Mouse (Mus musculus): ENCODE measurements around the gene Sv2b. TPM values are rescaled to one million over a fixed set of nuclear protein-coding genes. Genes with fewer than 3 reads are reported as not detected.

Gene Sv2b
- polyA plus RNA-seq, 1 experiment from 2014 or later: 20.0 TPM

- Histone ChIP-seq H3K4me1 (replicated peaks; ENCODE audit: control insufficient read depth, insufficient read depth, low read length) (peaks cover 10% of the 10 kb centered on the region; the same call in 1 of the 2 replicates), H3K4me3 (replicated peaks; ENCODE audit: low read length) (no peak overlapping the region), H3K36me3 (replicated peaks; ENCODE audit: control insufficient read depth, insufficient read depth) (no peaks in the 10 kb centered on the region), H3K4me2 (replicated peaks) (no peak overlapping the region), H3K9me3 (ENCODE audit: control insufficient read depth, low read length) (no peaks in the 10 kb centered on the region), H3K9ac (no peak overlapping the region), H3K27me3 (ENCODE audit: control insufficient read depth, insufficient read depth, low read length) (no peaks in the 10 kb centered on the region), H3K27ac (no peak overlapping the region)
- DNase-seq (ENCODE audit: low spot score) (no peak), ATAC-seq (ENCODE audit: low FRiP score) (no peak)
- 90% methylated on average over 4 of the region's 4 CpGs for WGBS
Observed at GRCm38 (mm10) chr7:75299245-75299644, 9.8 kb downstream of the Sv2b start.

DNA sequence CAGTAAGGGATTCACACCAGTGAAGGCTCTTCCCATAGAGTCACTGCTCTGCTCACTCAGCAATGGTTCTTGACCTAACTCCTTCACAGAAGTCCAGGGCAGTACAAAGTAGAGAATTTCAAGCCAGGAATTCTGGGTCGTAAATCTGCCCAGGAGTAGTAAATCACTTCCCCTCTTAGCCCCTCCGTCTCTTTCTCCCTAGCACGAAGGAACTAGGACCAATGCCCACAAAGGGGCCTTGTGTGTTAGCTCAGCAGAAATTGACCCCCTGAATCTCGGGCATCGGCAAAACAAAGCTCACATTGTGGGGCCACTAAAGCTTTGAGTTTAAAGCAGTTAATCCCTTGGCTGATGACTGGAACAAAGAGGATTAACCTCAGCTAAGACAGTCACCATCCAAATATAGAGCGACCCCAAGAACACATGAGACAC, 12.4 kb downstream of the Sv2b start:
- Histone ChIP-seq H3K9me3 (ENCODE audit: control insufficient read depth, low read length) (no peaks in the 10 kb centered on the region), H3K27ac (no peak overlapping the region), H3K27me3 (ENCODE audit: control insufficient read depth, insufficient read depth, low read length) (no peaks in the 10 kb centered on the region), H3K9ac (no peak overlapping the region), H3K36me3 (replicated peaks; ENCODE audit: control insufficient read depth, insufficient read depth) (no peaks in the 10 kb centered on the region), H3K4me3 (replicated peaks; ENCODE audit: low read length) (no peak overlapping the region), H3K4me2 (replicated peaks) (no peak overlapping the region), H3K4me1 (replicated peaks; ENCODE audit: control insufficient read depth, insufficient read depth, low read length) (peaks cover 10% of the 10 kb centered on the region; the same call in 1 of the 2 replicates)
- WGBS: 19% methylated on average over 6 of the region's 6 CpGs
- DNase-seq (ENCODE audit: low spot score) (no peak), ATAC-seq (ENCODE audit: low FRiP score) (no peak)

GRCm38 (mm10) chr7:75295228-75295865, 13.7 kb downstream of the Sv2b start:
- Histone ChIP-seq H3K27me3 (ENCODE audit: control insufficient read depth, insufficient read depth, low read length) (no peaks in the 10 kb centered on the region), H3K4me3 (replicated peaks; ENCODE audit: low read length) (no peak overlapping the region), H3K4me1 (replicated peaks; ENCODE audit: control insufficient read depth, insufficient read depth, low read length) (peaks cover 10% of the 10 kb centered on the region; the same call in 1 of the 2 replicates), H3K4me2 (replicated peaks) (no peak overlapping the region), H3K9ac (no peak overlapping the region), H3K27ac (peak overlapping the region; percentile 23; the same call in 1 of the 2 replicates), H3K9me3 (ENCODE audit: control insufficient read depth, low read length) (no peaks in the 10 kb centered on the region), H3K36me3 (replicated peaks; ENCODE audit: control insufficient read depth, insufficient read depth) (no peaks in the 10 kb centered on the region)
- 13% methylated on average over 5 of the region's 5 CpGs for WGBS
- peak; percentile 41 for DNase-seq (ENCODE audit: low spot score)
- peak; percentile 55; the same call in 1 of the 2 replicates for ATAC-seq (ENCODE audit: low FRiP score)

DNA sequence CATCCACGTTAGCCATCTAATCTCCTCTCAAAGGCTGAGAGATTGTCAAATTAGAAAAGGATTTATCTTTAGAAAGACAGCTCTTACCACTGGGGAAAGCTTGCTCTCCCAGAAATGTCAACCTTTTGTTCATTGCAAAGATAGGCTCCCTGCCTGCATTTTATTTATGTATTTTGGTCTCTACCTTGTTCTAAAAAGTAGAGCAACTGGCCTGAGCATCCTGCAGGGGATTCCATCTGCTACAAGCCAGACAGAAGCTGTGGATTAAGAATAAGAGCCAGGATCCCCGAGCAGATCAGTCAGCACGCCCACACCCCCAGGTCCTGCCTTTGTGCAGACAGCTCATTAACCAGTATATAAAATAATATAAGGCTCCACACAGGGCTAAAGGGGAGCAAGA, 16.8 kb downstream of the Sv2b start:
- Histone ChIP-seq H3K4me3 (replicated peaks; ENCODE audit: low read length) (no peak overlapping the region), H3K9ac (no peak overlapping the region), H3K4me2 (replicated peaks) (no peak overlapping the region), H3K4me1 (replicated peaks; ENCODE audit: control insufficient read depth, insufficient read depth, low read length) (peaks cover 10% of the 10 kb centered on the region; the same call in 1 of the 2 replicates), H3K27me3 (ENCODE audit: control insufficient read depth, insufficient read depth, low read length) (no peaks in the 10 kb centered on the region), H3K36me3 (replicated peaks; ENCODE audit: control insufficient read depth, insufficient read depth) (no peaks in the 10 kb centered on the region), H3K27ac (no peak overlapping the region), H3K9me3 (ENCODE audit: control insufficient read depth, low read length) (peaks cover 6% of the 10 kb centered on the region; the same call in 1 of the 2 replicates)
- no peak for ATAC-seq (ENCODE audit: low FRiP score)
- DNase-seq (ENCODE audit: low spot score): no peak
- WGBS: 36% methylated on average over 3 of the region's 3 CpGs

DNA sequence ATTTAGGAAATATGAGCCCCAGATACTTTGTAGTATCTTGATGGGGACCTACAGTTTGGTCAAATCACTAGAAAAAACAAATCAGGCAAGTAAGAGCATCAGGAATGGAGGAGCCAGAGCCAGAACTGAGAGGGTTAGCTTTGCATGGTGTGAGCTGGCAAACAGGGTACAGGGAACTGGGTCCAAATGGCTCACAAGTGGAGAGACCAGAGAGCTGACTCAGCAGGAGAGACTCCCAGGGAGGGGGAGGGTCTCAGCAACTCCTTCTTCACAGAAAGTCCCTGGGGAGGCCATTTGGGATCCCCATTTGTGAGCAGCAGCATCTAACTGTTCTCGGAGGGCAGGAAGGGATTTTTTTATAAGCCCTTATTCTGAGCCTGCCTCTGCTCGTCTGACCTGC, 18.5 kb downstream of the Sv2b start:
- WGBS: 47% methylated on average over 2 of the region's 2 CpGs
- H3K4me1 ChIP-seq (replicated peaks; ENCODE audit: control insufficient read depth, insufficient read depth, low read length): peaks cover 8% of the 10 kb centered on the region; the same call in 1 of the 2 replicates
- H3K4me3 ChIP-seq (replicated peaks; ENCODE audit: low read length): no peak overlapping the region
- H3K9ac ChIP-seq: no peak overlapping the region
- ATAC-seq (ENCODE audit: low FRiP score) (no peak), DNase-seq (ENCODE audit: low spot score) (no peak)
- H3K9me3 ChIP-seq (ENCODE audit: control insufficient read depth, low read length): peaks cover 6% of the 10 kb centered on the region; the same call in 1 of the 2 replicates
- no peaks in the 10 kb centered on the region for H3K27me3 ChIP-seq (ENCODE audit: control insufficient read depth, insufficient read depth, low read length)
- no peaks in the 10 kb centered on the region for H3K36me3 ChIP-seq (replicated peaks; ENCODE audit: control insufficient read depth, insufficient read depth)
- H3K27ac ChIP-seq: no peak overlapping the region
- H3K4me2 ChIP-seq (replicated peaks): no peak overlapping the region

GRCm38 (mm10) chr7:75287237-75287636, 21.8 kb downstream of the Sv2b start:
- Histone ChIP-seq H3K9me3 (ENCODE audit: control insufficient read depth, low read length) (peaks cover 6% of the 10 kb centered on the region; the same call in 1 of the 2 replicates), H3K4me1 (replicated peaks; ENCODE audit: control insufficient read depth, insufficient read depth, low read length) (no peaks in the 10 kb centered on the region), H3K9ac (no peak overlapping the region), H3K27ac (no peak overlapping the region), H3K4me3 (replicated peaks; ENCODE audit: low read length) (no peak overlapping the region), H3K4me2 (replicated peaks) (no peak overlapping the region), H3K27me3 (ENCODE audit: control insufficient read depth, insufficient read depth, low read length) (no peaks in the 10 kb centered on the region), H3K36me3 (replicated peaks; ENCODE audit: control insufficient read depth, insufficient read depth) (no peaks in the 10 kb centered on the region)
- DNase-seq (ENCODE audit: low spot score): no peak
- WGBS: 76% methylated on average over 6 of the region's 6 CpGs
- no peak for ATAC-seq (ENCODE audit: low FRiP score)

DNA sequence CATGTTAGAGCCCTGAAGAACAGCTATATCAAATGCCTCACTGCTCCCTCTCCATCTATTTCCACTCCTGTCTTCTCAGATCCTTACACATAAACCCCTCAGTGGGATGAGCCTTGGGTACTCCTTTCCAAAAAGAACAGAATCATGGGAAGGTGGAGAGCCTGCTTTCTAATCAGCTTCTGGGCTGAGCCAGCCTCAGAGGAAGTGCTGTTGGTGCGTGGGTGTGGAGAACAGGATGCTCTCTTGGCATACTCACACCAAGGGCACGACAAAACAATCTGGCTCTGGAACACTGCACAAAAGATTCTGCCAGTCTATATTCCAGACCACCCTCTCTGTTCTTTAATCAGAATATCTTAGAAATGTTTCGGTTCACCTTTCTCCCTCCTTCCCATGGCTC, 26.1 kb downstream of the Sv2b start:
- no peak overlapping the region for H3K4me3 ChIP-seq (replicated peaks; ENCODE audit: low read length)
- DNase-seq (ENCODE audit: low spot score) (no peak), ATAC-seq (ENCODE audit: low FRiP score) (no peak)
- no peaks in the 10 kb centered on the region for H3K27me3 ChIP-seq (ENCODE audit: control insufficient read depth, insufficient read depth, low read length)
- H3K4me1 ChIP-seq (replicated peaks; ENCODE audit: control insufficient read depth, insufficient read depth, low read length): 0 out of 2 replicates have a peak, but pooled peaks cover 4% of the 10 kb centered on the region
- H3K27ac ChIP-seq: no peak overlapping the region
- 85% methylated on average over 3 of the region's 3 CpGs for WGBS
- no peaks in the 10 kb centered on the region for H3K9me3 ChIP-seq (ENCODE audit: control insufficient read depth, low read length)
- H3K4me2 ChIP-seq (replicated peaks): no peak overlapping the region
- no peaks in the 10 kb centered on the region for H3K36me3 ChIP-seq (replicated peaks; ENCODE audit: control insufficient read depth, insufficient read depth)
- no peak overlapping the region for H3K9ac ChIP-seq

GRCm38 (mm10) chr7:75282080-75282650, 26.9 kb downstream of the Sv2b start:
- no peak for ATAC-seq (ENCODE audit: low FRiP score)

DNA sequence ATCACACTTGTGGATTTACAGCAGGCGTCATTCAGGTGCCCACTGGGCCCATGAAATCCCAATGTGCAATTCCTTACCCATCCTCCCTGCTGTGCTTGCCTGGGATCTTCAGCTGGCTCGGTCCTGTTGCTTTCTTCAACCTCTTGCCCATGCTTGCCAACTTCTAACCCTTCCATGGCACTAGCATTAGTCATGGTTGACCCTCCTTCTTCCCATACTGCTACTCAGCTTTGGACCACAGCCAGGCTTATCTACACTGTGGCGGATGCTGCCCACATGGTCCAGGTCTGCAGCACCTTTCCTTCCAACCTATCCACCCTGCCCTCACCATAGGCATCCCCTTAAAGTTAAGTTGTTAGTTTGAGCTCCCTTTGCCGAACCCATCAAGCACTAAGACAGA, 28.0 kb downstream of the Sv2b start:
- ATAC-seq (ENCODE audit: low FRiP score) (no peak), DNase-seq (ENCODE audit: low spot score) (no peak)
- Histone ChIP-seq H3K4me2 (replicated peaks) (no peak overlapping the region), H3K9me3 (ENCODE audit: control insufficient read depth, low read length) (no peaks in the 10 kb centered on the region), H3K36me3 (replicated peaks; ENCODE audit: control insufficient read depth, insufficient read depth) (no peaks in the 10 kb centered on the region), H3K9ac (no peak overlapping the region), H3K4me1 (replicated peaks; ENCODE audit: control insufficient read depth, insufficient read depth, low read length) (0 out of 2 replicates have a peak, but pooled peaks cover 4% of the 10 kb centered on the region), H3K27me3 (ENCODE audit: control insufficient read depth, insufficient read depth, low read length) (no peaks in the 10 kb centered on the region), H3K4me3 (replicated peaks; ENCODE audit: low read length) (no peak overlapping the region), H3K27ac (no peak overlapping the region)
- 87% methylated on average over 4 of the region's 4 CpGs for WGBS

More at GRCm38 (mm10) chr7:75282080-75282650, 26.9 kb downstream of the Sv2b start:
- Histone ChIP-seq H3K36me3 (replicated peaks; ENCODE audit: control insufficient read depth, insufficient read depth) (no peaks in the 10 kb centered on the region), H3K27ac (no peak overlapping the region), H3K9me3 (ENCODE audit: control insufficient read depth, low read length) (no peaks in the 10 kb centered on the region), H3K4me3 (replicated peaks; ENCODE audit: low read length) (no peak overlapping the region), H3K9ac (no peak overlapping the region), H3K27me3 (ENCODE audit: control insufficient read depth, insufficient read depth, low read length) (no peaks in the 10 kb centered on the region), H3K4me1 (replicated peaks; ENCODE audit: control insufficient read depth, insufficient read depth, low read length) (0 out of 2 replicates have a peak, but pooled peaks cover 4% of the 10 kb centered on the region), H3K4me2 (replicated peaks) (no peak overlapping the region)
- DNase-seq (ENCODE audit: low spot score): no peak
- WGBS: 89% methylated on average over 3 of the region's 3 CpGs

Measured in hindbrain, embryonic 14.5 days (tissue).